Mouse (Mus musculus) embryonic fibroblast, embryonic 13.5 days (primary cell): ENCODE results near the gene G430095P16Rik.

Experiments
- CTCF ChIP-seq: IDR thresholded peaks from 2 replicates; pipeline ENCODE4 v1.5.1; 2011; ENCODE audit warnings: mild to moderate bottlenecking, control low read depth, low read length, moderate library complexity, borderline replicate concordance; ENCODE audit not compliant: insufficient read depth
- POLR2A ChIP-seq: IDR thresholded peaks from 2 replicates; pipeline ENCODE4 v1.6.1; 2011; ENCODE audit warnings: low read depth, mild to moderate bottlenecking, control low read depth, low read length, moderate library complexity

DNA sequence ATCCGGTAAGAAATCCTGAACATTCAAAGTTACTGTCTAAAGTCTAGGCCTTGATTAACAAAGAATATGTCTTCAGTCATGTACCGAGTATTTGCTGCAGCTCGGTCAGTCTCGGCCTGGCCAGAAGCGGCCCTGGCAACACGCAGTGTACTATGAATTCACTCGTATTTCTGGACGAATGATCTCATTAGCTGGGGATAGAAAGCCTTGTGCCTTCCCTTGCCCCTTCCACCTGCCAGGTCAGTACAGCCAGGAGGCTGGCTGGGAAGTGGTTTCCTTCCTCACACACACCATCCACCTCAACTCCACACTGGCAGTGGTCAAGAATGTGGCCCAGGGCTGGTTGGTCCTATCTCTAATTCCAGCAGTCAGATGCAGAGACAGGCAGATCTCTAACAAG is 46.5 kb downstream of the G430095P16Rik start:
- TF ChIP-seq POLR2A (no peak), CTCF (no peak)
